Mouse (Mus musculus) lung, postnatal 25 days (tissue): ENCODE results near the gene Gm20388.
"Not testable (repeated sequence)": the region's sequence is repeated elsewhere in the genome, so short reads cannot be mapped to it uniquely, and the experiment has no call there.

Source experiments
- DNase-seq: peaks from one replicate; pipeline ENCODE4 v3.0.0; 2022; ENCODE audit warnings: low spot score

Gene Gm20388

DNA sequence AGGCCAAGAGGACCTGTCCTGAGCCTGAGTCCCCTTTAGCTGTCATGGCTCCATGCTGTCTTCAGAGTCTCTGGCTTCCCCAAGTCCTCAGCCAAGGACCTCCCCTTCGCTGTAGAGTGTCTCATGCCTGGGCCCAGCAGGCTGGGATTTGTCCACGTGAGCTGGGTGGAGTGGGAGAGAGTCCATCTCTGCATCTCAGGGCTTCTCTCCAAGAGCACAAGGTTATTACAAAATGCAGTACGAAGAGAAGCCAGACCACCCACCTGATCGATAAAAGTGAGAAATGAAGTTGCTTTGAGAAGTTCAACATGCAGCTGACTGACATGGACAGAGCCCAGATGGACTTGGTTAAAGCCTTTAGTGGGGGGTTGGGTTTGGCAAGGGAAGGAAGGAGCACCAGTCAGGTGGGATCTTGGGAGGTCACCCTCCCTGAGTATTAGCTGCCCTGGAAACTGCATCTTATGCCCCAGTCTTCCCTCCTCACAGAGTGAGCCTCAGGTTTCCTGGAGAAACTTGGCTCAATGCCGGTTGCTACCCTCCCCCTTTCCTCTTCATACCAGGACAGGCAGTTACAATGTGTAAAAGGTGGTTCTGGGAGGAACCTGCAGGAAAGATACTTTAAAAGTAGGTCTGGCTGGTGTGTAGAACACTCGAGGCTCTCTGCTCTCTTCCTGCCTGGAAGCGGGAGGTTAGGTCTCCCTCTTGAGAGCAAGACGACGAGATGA, 2705.7 kb downstream of the Gm20388 start:
- DNase-seq: peak; percentile 52

DNA sequence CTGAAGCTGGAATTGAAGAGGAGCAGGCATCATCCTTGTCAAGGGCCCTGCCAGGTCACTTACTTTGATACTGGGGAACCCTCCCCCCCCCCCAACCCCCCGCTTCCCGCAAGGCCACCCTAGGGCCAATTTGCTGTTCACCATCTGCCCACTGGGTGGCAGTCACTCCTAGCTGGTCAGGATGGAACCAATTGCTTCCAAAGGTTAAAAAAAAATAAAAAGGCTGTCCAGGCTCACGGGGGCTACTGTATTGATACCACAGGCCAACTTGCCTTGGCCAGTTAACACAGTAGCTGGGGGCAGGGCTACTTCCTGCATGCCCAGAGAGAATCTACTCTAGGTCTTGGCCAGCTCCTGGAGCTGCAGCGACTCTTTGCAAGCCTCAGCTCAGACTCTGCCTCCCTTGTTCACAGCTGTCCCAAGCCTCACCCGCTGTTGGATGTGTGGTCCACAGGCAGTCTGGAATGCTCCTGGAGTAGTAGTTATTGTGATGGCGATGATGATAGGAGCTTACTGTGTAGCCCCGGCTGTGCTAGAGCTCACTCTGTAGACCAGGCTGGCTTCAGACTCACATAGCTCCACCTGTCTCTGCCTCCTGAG, 2707.4 kb downstream of the Gm20388 start:
- peak; percentile 88 for DNase-seq

- DNase-seq: no peak
Measured at GRCm38 (mm10) chr8:122618660-122619378, 2708.2 kb downstream of the Gm20388 start.

DNA sequence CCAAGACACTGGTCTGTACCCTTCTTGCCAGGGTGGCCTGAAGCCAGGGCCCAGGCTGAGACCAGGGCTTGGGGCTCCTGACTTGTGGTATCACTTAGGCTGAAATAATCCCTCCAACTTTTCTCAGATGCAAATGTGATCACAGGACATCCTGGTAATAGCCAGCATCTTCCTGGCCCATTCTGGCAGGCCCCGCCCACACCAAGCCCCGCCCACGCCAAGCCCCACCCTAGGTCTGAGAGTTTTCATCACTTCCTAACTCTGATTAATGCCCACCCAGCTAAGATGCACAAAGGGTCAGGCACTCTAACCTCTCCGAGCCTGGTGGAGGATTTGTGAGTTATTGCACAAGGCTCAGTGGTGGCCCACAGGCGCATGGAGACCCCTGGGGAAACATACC, 2709.8 kb downstream of the Gm20388 start:
- no peak for DNase-seq

- no peak for DNase-seq
Measured at GRCm38 (mm10) chr8:122622727-122623126, 2712.1 kb downstream of the Gm20388 start, which contains the start of gene Pabpn1l. Gene Pabpn1l (minus strand): TSS chr8:122622739.

DNA sequence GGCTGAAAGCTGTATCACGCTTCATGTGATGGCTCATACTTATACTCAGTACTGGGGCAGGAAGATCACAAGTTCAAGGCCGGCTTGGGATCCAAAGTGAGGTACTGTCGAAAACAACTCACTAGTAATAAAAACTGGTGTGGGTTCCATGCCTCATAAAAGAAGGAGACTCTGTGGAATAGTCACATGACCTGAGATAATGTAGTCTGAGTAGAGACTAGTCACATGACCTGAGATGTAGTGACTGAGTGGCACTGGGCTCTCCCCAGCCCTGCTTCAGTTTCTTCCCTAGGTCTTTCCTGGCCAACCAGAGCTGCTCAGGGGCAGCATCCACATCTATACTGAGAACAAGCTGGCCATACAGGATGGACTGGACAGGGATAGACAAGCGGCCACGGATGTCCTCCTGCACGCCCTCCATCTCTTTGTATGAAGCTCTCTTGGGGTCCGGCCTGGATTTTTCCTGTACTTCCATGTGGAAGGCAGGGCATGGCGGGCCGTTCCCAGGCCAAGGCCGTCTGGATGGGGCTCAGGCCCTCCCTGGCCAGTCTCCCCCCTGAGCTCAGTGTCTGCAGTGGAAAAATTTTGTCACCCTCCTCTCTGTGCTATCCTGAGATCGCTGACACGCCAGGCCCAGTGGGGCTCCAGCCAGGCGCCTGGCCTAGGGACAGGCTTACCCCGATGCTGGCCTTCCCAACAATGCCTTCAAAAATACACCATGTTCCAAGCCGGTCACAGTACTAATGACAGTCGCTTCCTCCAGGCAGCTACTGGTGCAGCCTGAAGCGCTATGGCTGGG, 2713.4 kb downstream of the Gm20388 start:
- peak; percentile 27 for DNase-seq

DNA sequence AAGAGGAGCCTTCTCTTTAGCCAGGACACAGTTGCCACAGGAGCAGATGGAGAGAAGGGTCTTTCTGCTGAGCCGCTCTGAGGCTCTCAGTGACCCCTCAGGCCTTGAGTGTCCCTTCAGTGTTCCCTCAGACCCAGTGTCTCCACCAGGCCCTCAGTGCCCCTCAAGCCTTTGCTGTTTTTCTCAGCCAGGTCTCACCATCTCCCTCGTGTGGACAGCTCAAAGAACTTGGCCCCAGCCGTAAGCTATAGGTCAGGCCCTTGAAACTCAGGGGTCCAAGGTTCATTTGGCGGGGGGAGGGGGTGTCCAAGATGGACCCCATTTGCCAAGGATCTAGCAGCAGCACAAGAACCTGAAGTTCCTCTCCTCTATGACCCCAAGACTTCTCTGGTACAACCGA, 2714.0 kb downstream of the Gm20388 start:
- no peak for DNase-seq

GRCm38 (mm10) chr8:122625811-122626210, 2715.2 kb downstream of the Gm20388 start:
- no peak for DNase-seq

DNA sequence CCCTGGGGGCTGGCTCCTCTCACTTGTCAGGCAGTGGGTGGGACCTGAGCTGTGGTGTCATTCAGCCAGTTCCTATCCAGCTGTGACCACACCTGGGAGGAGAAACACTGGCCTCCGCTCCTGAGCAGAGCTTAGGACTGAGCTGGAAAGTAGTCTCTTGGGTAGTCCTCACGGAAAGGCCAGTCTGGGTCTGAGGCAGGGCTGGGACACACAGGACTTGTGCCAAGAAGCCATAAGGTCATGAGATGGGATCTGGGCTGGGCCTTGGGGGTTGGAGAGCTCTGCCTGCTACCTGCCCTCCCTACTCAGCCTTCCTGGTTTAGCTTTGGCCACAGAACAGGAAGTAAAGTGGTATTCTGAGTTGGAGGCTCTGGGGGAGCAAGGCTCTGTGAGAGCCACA, 2716.3 kb downstream of the Gm20388 start:
- DNase-seq: no peak

GRCm38 (mm10) chr8:122629388-122629787, 2718.7 kb downstream of the Gm20388 start:
- no peak for DNase-seq

DNA sequence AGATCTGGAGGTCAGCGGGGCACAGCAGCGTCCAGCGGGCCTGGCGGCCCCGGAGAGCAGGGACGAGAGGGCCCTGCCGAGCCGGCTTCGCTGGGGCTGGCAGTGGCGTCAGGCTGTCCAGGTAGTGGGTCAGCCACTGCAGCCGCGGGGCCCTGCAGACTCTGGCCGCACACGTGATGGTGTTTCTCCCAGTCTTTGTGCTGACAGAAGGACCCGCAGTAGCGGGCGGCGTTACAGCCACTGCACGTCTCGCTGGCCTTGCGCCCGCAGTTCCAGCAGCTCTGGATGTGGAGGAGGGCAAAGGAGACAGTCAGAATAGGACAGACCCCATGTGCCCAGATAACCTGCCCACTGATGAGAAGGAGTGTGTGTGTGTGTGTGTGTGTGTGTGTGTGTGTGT, 2720.1 kb downstream of the Gm20388 start:
- DNase-seq: no peak

- DNase-seq: not testable (repeated sequence)
Measured at GRCm38 (mm10) chr8:122632134-122632533, 2721.5 kb downstream of the Gm20388 start.

DNA sequence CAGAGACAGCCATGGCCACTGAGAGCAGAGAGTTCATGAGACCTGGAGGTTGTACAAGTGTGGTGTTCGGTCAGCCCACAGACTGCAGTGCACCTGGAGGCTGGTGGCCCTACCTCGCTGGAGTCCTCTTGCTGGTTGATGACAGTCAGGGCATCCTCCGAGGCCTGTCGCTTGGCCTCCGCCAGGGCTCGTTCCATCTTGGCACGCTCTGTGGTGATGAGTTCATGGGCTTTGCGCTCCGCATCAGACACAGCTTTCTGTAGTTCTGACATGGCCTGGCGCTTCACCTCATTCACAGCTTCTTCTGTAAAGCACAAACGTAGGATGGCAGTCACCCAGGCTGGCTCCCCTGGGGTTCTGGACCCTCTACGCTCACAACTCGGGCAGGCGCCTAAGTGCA, 2722.6 kb downstream of the Gm20388 start:
- no peak for DNase-seq

- peak; percentile 37 for DNase-seq
Measured at GRCm38 (mm10) chr8:122635878-122636802, 2725.5 kb downstream of the Gm20388 start.

DNA sequence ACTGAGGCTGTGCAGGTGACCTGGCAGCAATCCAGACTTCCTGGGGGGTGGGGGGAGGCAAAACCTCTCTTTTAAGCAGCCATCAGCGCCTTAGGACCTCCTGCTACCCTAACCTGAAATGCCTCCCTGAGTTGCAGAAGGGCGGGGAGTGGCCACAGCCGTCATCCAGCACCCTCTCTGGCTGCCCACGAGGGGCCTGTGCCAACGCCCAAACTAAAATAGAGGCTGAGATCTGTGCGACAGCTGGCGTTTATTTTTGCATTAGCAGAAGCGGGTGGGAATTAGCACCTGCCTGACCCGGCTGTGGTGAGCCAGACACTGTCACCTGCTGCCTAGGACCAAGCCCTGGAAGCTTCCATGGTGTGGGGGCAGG, 2726.1 kb downstream of the Gm20388 start:
- no peak for DNase-seq

DNA sequence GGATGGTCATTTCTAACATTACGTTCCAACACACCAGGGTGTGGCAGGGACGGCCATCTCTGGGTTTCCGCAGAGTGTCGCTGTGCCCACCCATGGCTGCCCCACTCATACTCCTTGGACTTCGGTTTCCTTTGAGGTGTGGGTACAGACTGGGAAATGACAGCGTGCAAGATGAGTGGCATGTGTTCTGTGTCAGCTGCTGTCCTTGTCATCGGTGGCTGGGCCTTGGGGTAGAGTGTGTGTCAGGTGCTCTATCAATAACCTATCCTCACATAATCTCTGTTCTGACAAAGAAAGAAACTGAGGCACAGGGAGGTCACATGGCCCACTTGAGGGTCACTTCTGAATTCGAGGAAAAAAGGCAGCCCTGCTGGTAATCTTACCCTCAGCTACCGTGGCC, 2726.6 kb downstream of the Gm20388 start:
- DNase-seq: no peak

DNA sequence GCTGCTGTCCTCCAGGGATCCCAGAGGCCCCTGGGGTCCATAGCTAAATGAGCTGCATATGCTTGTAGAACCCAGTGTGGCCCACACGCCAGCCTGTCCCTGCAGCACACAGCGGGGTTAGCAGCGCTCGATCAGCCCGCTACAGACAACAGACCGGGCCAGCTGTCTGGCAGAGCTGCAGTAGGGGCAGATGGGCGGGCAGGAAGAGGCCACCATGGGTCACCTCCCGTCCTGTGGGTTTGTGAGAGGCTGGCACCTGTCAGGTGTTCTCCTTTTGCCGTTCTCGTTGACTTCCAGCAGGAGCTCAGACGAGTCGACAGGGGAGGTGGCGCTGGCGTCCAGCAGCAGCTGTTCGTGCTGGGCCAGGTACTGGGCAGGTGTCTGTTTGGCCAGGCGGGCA, 2728.0 kb downstream of the Gm20388 start:
- no peak for DNase-seq

GRCm38 (mm10) chr8:122639521-122640248, 2729.0 kb downstream of the Gm20388 start:
- peak; percentile 76 for DNase-seq

- no peak for DNase-seq
Measured at GRCm38 (mm10) chr8:122640825-122641224, 2730.2 kb downstream of the Gm20388 start.

DNA sequence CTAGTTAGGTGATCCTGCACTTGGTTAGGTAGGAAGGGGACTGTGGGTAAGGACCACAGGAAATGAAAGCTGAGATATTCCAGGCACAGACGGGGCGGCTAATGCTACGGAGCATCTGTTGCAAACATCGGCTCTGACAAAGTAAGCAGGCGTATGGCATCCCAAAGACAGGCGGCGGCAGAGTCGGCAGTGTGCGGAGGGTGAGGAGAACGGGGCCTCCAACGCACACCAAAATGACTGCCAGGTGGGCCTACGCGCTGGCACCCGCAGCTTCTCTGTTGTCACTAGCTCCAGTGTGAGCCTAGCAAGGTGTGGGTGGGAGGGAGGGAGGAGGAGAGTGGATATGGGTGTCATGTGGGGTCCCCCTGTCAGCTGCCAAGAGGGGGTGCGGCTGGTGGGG, 2730.8 kb downstream of the Gm20388 start:
- no peak for DNase-seq

DNA sequence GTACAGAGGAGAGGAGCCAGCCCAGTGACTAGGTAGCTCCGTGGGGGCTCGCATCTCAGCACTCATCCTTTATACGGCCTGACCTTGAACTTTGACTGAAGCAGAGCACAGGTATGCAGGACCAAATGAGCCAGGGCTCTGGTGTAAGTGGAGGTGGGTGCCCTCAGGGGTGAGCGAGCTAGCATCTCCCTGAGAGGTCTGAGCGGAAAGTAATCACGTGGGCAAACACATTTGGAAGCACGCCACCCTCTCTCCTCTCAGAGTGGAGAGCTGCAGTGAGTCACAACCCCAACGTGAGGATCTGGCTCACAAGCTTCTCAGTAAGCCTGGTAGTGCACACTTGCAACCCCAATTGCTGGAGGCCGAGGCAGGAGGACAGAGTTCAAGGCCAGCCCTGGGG, 2731.4 kb downstream of the Gm20388 start:
- DNase-seq: peak; percentile 79
